14 mouse cellular contexts compared by ENCODE assay signal in genomic region chr7:43554550-43554949, GRCm38 (mm10). TPM values are rescaled to one million over a fixed set of nuclear protein-coding genes. Genes with fewer than 3 reads are reported as not detected.
DNase-seq lines count a peak whose midpoint lies in the region.
"Had no signal": no experiment of that assay in that cellular context is flagged by ENCODE, and none has a peak within 500 bp of the region (broad histone marks: within the 10 kb centered on the region; RNA-seq: fewer than 3 reads in every experiment).

No protein-coding gene starts in this region.

- peak; percentile 71 for DNase-seq in kidney, postnatal 10 days
- DNase-seq in kidney, adult 18-20 months = no peak
- peak; percentile 17 for DNase-seq in R1 (ENCODE audit: low read depth, low spot score)
- DNase-seq in gastrocnemius, postnatal 14 days = peak; percentile 73
- peak; percentile 45 for DNase-seq in mesoderm, embryonic 11.5 days (ENCODE audit: low read depth, low spot score)
- no peak for DNase-seq in ovary, postnatal 10 days (ENCODE audit: low spot score)
- DNase-seq in retina, postnatal 1 day = no peak
- no peak for DNase-seq in thymus, postnatal 0 days (ENCODE audit: low spot score)
- DNase-seq: forebrain, postnatal 0 days; layer of hippocampus, adult 9-11 months had no signal

- intact Hi-C loops in gastrocnemius, postnatal 14 days (cut with DNase I; ENCODE audit: low total_unique reads) = no loop called here

RNA-seq across cellular contexts. Expression of gene Zfp658, which starts 7.5 kb away (rescaled TPM):
- total RNA-seq in gastrocnemius, postnatal 14 days (2021) = under 1 TPM; 0.64 to 0.88 TPM
- 1.3 and 1.4 TPM in 2 replicates for polyA plus RNA-seq in thymus, postnatal 0 days (2015; fragmentation: Nextera tagmentation; extraction: Ambion mirVana)
- total RNA-seq: MEL had no signal

RNA-seq across cellular contexts. Expression of gene Cd33, which starts 10.3 kb away (rescaled TPM):
- total RNA-seq in gastrocnemius, postnatal 14 days (2021) = 1 to 10 TPM; 1.7 to 2.1 TPM
- polyA plus RNA-seq in thymus, postnatal 0 days (2015; fragmentation: Nextera tagmentation; extraction: Ambion mirVana) = 1.4 TPM in 2 replicates
- total RNA-seq: MEL had no signal

RNA-seq across cellular contexts. Expression of gene Zfp719, which starts 24.9 kb away (rescaled TPM):
- total RNA-seq in gastrocnemius, postnatal 14 days (2021) = 1 to 10 TPM; 3.7 to 5.6 TPM
- polyA plus RNA-seq in thymus, postnatal 0 days (2015; fragmentation: Nextera tagmentation; extraction: Ambion mirVana) = 6.4 and 6.5 TPM in 2 replicates

RNA-seq across cellular contexts. Expression of gene 4931406B18Rik, which starts 48.8 kb away (rescaled TPM):
- not detected for total RNA-seq in gastrocnemius, postnatal 14 days (2021)
- not detected in 2 replicates for polyA plus RNA-seq in thymus, postnatal 0 days (2015; fragmentation: Nextera tagmentation; extraction: Ambion mirVana)
- total RNA-seq: forebrain, postnatal 0 days; MEL had no signal
- polyA plus RNA-seq: forebrain, postnatal 0 days; lung, postnatal 0 days; neural tube, embryonic 15.5 days; stomach, embryonic 15.5 days had no signal

RNA-seq across cellular contexts. Expression of gene Zfp819, which starts 52.4 kb away (rescaled TPM):
- not detected for total RNA-seq in gastrocnemius, postnatal 14 days (2021)
- polyA plus RNA-seq in thymus, postnatal 0 days (2015; fragmentation: Nextera tagmentation; extraction: Ambion mirVana) = 0.12 TPM in 1 of 2 replicates, not detected in the other
- total RNA-seq: MEL had no signal
- polyA plus RNA-seq: stomach, embryonic 15.5 days had no signal

Comparison
In these comparisons a context has a peak if more than half of its experiments do, and no peak if none do; other contexts are left out.
1. DNase-seq: peak in kidney, postnatal 10 days (single experiment), R1 (single experiment), gastrocnemius, postnatal 14 days (single experiment) and mesoderm, embryonic 11.5 days (single experiment); none in kidney, adult 18-20 months (single experiment), ovary, postnatal 10 days (single experiment), retina, postnatal 1 day (single experiment) and thymus, postnatal 0 days (single experiment).